Mouse (Mus musculus) adipocyte (in vitro differentiated cells): ENCODE results near the gene Tbrg4.
"Not testable (repeated sequence)": the region's sequence is repeated elsewhere in the genome, so short reads cannot be mapped to it uniquely, and the experiment has no call there.

ENCODE experiments used
- DNase-seq: peaks from one replicate; pipeline ENCODE4 v3.0.0-alpha.2; 2016; ENCODE audit warnings: low spot score

Tbrg4 gene

DNA sequence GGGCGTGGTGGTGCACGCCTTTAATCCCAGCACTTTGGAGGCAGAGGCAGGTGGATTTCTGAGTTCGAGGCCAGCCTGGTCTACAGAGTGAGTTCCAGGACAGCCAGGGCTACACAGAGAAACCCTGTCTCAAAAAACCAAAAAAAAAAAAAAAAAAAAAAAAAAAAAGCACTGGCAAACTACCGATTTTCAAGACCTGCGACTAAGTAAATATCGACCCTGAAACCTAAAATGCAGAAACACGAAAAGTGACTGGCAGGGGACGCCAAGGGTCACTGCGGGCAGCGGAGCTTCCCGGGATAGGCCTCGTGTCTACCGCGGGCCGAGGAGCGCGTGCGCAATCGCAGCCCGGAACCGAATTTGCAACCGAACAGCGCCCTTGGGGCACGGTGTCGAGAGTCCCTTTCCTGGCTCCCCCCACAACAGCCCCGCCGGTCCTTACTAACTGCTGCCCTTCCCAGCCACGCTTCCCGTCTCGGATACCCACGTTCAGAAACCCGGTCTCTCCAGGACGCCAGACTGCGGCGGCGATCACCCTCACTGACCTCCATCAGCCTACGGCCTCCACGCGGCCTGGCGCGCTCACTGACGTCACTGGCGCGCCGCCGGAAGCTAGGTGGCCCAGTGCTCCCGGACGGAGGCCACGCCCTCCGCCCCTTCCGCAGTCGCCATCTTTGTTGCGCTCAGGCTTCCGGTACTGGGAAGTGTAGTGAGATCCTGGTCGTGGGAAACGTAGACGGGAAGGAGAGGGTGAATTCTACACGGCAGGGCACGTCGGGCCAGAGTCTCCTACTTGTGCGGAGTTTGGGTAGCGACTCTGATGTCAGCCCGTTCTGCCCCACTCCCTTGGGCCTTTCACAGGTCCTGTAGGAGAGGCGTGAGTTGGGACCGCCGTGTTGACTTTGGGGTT is at the start of gene Tbrg4:
Gene Tbrg4, minus strand, starts transcription at position 590 of the 910 bp plus-strand sequence.
- DNase-seq: peak; percentile 95

DNA sequence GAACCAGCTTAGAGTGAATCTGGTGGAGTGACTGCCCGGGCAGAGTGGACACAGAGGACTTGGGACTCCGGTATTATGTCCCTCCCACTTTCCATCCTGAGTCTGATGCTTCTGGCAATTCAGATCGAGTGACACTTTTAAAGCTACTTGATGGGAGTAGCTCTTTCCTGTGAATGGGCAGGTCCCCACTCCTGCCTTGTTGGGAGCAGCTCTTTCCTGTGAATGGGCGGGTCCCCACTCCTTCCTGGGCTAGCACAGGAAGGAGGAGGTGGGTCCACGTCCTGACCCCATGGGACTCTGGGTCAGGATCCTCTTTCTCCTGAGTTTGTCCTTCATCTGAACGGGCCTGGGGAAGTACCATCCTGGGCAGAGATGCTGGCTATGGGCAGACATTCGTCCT is 49.5 kb upstream of the Tbrg4 start:
- DNase-seq: no peak

DNA sequence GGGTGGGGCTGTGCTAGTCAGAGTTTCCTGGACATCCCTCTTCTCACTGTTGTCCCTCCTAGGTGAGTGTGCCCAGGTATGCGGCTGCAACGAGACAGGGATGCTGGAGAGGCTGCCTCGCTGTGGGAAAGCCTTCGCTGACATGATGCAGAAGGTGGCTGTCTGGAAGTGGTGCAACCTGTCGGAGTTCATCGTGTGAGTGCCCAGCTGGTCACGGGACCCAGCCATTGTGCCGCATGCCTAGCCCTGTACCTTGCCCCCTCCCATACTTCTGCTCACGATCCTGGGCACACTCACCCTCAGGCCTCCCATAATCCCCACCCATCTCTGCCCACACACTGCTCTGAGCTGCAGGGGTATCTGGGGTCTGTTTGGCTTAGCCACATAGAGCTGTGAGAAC is 48.8 kb upstream of the Tbrg4 start:
- no peak for DNase-seq

DNA sequence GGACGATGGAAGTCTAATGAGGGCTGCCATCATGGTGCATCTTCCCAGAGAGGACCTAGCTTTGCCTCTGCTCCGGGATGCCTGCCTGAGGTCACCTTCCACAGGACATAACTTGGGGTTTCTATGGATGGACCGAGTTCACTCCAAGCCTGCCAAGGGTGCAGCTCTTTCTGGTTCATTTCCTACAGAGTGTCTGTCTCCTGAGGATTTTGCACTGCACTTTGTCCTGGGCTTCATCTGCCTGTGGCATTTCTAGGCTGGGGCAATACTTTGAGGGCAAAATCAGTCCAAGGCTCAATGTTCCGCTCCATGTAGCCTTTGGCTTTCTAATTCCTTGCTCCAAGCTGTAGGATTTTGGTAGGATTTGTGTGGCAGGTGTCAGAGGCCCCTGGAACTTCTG is 45.0 kb upstream of the Tbrg4 start:
- DNase-seq: no peak

- no peak for DNase-seq
These were observed 44.2 kb upstream of the Tbrg4 start for GRCm38 (mm10) chr11:6670044-6670443.

DNA sequence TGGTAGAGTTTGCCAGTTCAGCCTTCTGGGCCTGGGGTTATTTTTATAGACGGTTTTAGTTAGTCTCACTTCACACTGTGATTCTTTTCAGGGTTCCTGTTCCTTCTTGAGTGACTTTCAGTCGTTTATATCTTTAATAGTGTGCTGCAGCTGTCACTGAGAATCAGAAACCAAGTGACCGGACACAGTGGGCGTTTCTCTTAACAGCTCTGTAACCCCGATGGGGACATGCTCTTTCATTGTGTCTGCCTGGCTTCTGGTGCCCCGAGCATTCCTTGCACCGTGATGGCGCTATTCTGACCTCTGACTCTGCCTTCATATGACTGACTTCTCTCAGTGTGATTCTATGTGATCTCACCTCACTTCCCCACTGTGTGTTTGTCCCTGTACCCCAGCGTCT is 43.2 kb upstream of the Tbrg4 start:
- DNase-seq: no peak

DNA sequence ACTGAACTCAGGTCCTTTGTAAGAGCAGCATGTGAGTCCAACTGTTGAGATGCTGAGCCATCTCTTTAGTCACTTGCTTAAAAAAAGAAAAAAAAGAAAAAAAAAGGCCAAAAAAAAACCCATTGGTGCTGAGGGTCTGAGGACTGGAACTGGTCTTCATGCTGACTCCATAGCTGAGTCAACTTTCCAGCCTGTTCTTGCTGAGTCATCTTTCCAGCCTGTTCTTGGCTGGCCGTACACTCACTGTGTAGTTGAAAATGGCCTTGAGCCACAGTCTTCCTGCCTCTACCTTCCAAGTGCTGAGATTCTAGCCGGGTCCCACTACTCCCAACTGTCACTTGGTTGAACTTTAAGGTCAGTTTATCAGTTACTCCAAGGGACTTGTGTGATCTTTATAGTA is 40.8 kb upstream of the Tbrg4 start:
- peak; percentile 9 for DNase-seq

- no peak for DNase-seq
These were observed 35.3 kb upstream of the Tbrg4 start for GRCm38 (mm10) chr11:6661206-6661605.

GRCm38 (mm10) chr11:6658271-6658670 is 32.4 kb upstream of the Tbrg4 start, which contains the start of gene Ramp3:
Gene Ramp3 (plus strand): TSS chr11:6658521.
- no peak for DNase-seq

DNA sequence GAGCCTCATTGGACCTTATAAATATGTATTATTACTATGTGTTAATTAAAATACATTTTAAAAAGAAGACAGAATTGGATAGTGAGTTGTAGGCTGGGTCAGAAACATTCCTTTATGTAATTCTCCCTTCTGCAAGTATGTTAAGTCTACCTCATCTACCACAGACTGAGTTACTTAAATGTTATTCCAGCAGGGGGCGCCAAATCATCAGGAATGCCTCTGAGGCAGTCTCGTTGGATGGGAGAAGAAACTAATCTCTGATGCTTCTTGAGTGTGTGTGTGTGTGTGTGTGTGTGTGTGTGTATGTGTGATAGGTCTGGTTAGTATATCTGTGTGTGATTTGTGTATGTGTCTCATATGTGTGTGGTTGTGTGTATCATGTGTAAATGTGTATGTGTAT is 29.0 kb upstream of the Tbrg4 start:
- DNase-seq: peak; percentile 90

- DNase-seq: not testable (repeated sequence)
These were observed 27.1 kb upstream of the Tbrg4 start for GRCm38 (mm10) chr11:6652978-6653377.

DNA sequence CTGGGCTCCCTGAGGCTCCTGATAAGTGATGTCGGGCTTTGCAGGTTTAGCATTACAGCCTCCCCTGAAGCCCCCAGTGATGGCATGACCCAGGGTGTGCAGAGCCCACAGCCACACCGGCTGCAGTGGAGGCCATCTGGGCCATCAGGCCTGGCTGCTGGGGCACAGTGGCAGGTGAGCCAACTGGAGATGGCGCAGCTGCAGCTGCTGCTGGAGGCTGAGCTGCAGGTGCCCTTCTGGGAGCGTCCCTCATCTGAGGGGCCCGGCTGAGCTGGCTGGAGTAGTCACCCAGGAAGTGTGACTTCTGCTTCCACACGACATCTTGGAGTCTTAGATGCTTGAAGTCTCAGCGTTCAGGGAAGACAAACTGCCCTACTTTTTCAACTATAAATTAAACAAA is 24.7 kb upstream of the Tbrg4 start:
- DNase-seq: no peak

DNA sequence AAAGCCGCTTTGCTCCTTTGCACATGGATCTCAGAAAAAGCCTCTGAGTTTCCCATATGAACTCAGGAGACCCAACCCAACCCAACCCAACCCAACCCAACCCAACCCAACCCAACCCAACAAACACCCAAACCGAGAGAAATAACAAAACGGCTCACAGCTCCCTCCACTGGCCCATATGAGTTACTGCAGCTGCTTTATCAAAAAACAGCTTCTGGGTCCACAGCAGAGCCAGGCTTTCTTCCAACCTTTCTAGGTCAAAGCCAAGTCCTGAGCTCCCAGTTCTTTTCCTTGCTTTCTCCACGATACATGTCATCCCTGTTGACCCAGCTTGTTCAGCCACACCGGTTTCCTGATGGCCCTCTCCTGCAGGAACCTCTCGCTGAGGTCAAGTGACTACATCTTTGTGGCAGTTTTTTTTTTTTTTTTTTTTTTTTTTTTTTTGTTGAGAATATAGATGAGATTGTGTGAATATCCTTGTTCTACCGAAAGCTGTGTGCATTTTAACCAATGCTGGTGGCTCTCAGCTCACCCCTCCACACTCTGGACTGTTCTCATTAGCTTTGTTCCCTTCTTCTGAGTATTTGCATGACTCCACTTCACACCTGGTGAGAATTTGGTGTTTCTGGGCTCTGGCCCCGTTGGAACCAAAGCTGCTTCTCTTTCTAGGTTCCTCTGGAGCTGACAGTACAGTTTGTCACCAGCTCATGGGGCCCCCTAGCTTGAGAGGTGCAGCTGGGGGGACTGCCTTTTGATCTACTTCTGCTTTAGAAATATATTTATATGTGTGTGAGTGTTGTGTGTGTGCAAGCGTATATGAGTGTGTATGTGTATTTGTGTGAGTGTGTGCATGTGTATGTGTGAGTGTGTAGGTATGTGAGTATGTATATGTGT is 22.2 kb upstream of the Tbrg4 start:
- DNase-seq: peak; percentile 43

GRCm38 (mm10) chr11:6644566-6644965 is 18.7 kb upstream of the Tbrg4 start:
- no peak for DNase-seq

DNA sequence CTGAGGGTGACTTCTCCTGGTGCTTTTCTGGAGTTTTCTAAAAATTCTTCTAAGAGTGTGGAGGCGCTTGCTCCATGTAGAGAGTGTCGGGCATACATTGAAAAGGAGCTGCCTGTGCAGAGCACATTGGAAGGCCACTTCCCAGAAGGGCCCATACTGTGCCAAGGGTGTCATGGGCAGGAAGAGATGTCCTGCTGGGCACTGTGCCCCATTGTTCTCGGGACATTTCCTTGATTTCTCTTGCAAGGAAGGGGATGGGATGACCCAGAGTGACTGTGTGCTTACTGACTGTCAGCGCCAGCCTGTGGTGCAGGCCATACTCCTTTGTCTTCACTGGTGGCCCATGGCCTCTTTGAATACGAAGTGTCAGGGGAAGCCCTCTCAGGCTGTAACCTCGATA is 13.2 kb upstream of the Tbrg4 start:
- peak; percentile 57 for DNase-seq

DNA sequence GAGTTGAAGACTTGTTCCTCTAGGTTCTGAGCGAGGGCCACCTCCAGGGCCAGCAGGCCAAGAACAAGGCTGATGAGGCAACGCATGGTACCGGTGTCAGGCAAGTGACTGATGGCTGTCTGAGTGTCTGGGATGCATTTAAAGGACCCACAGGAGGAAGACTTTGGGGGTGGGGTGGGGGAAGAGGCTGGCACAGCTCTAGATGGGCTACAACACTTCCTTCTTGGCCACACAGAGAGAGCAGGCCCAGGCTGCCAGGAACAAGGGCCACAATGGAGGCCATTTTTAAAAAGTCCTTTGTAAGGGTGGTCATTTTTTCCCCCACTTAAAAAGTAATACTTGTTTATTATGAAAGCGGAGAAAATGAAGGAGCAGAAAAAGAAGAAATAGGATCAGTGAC is 12.7 kb upstream of the Tbrg4 start, which contains the start of gene Wap:
Gene Wap, minus strand, starts transcription at position 101 of the 400 bp plus-strand sequence.
- DNase-seq: no peak

GRCm38 (mm10) chr11:6636150-6636549 is 10.3 kb upstream of the Tbrg4 start:
- no peak for DNase-seq

- peak; percentile 40 for DNase-seq
These were observed 3.8 kb upstream of the Tbrg4 start for GRCm38 (mm10) chr11:6629655-6630054.

GRCm38 (mm10) chr11:6628568-6628967 is 2.7 kb upstream of the Tbrg4 start:
- DNase-seq: peak; percentile 70

DNA sequence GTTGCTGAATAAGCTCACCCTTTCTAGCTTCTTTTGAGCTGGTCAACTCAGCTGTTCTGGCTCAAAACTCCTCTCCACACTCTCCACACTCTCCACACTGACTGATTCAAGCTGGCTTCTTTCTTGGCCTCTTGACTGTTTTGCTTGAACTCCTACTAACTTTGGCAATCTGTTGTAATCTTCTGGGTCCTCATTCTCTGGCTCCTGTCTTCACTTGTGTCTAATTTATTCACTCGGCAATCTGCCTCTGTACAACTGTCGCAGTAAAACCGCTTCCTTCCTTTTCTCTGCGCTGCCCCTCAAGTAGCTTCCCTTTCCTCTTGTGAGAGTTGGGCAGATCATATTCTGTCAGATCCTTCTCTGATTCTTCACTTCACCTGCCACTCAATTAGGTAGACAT is 1.9 kb upstream of the Tbrg4 start:
- DNase-seq: peak; percentile 36

GRCm38 (mm10) chr11:6626388-6626772 is 513 bp upstream of the Tbrg4 start:
- DNase-seq: no peak

GRCm38 (mm10) chr11:6624619-6625382 is 1.1 kb downstream of the Tbrg4 start:
- DNase-seq: no peak
